Mouse (Mus musculus) liver, postnatal 0 days (tissue): ENCODE data around the gene Mrvi1. TPM values are rescaled to one million over a fixed set of nuclear protein-coding genes. Genes with fewer than 3 reads are reported as not detected.

Experiments
- ATAC-seq: fragments of 200-750 bp; cut with Nextera tagmentation; 2 replicates; pipeline ENCODE4 v1.8.0; 2017; ENCODE audit warnings: mild to moderate bottlenecking, moderate library complexity
- DNase-seq: peaks from one replicate; pipeline ENCODE4 v3.0.0-alpha.2; 2016
- H3K27ac ChIP-seq: fragments of 300-500 bp; sonication (generic); 2 replicates; pipeline ENCODE4 v1.5.1; 2014; ENCODE audit warnings: antibody characterized with exemption, moderate library complexity, mild to moderate bottlenecking, low read depth
- H3K27me3 ChIP-seq: fragments of 300-500 bp; sonication (generic); 2 replicates; pipeline ENCODE4 v1.6.1; 2014; ENCODE audit warnings: low read length, control low read depth, mixed read lengths; ENCODE audit not compliant: insufficient read depth
- H3K36me3 ChIP-seq: fragments of 300-500 bp; sonication (generic); replicated peaks from 2 replicates; pipeline ENCODE4 v1.6.1; 2014; ENCODE audit warnings: mild to moderate bottlenecking, control low read depth, low read length, moderate library complexity, mixed read lengths; ENCODE audit not compliant: insufficient read depth
- H3K4me1 ChIP-seq: fragments of 300-500 bp; sonication (generic); 2 replicates; pipeline ENCODE4 v1.6.1; 2014; ENCODE audit warnings: antibody characterized with exemption, mild to moderate bottlenecking, control low read depth; ENCODE audit not compliant: insufficient read depth
- H3K4me2 ChIP-seq: fragments of 300-500 bp; sonication (generic); 2 replicates; pipeline ENCODE4 v1.6.1; 2014; ENCODE audit warnings: low read depth, mild to moderate bottlenecking, low read length, moderate library complexity, mixed read lengths
- H3K4me3 ChIP-seq: fragments of 300-500 bp; sonication (generic); 2 replicates; pipeline ENCODE4 v1.5.1; 2014; ENCODE audit warnings: low read depth, low read length
- H3K9ac ChIP-seq: fragments of 300-500 bp; sonication (generic); replicated peaks from 2 replicates; pipeline ENCODE4 v1.6.1; 2014; ENCODE audit warnings: mild to moderate bottlenecking, moderate library complexity
- H3K9me3 ChIP-seq: fragments of 300-500 bp; sonication (generic); 2 replicates; pipeline ENCODE4 v1.6.1; 2016; ENCODE audit warnings: mild to moderate bottlenecking, control low read depth, low read length, mixed read lengths
- CTCF ChIP-seq: sonication (generic); IDR thresholded peaks from 2 replicates; pipeline ENCODE4 v1.5.1; 2016; ENCODE audit warnings: antibody characterized with exemption, low read depth
- EP300 ChIP-seq: IDR thresholded peaks from 2 replicates; pipeline ENCODE4 v1.6.1; 2016; ENCODE audit warnings: antibody characterized with exemption, low read depth, mild to moderate bottlenecking
- WGBS: fragments of 180-500 bp; shearing (Covaris S2); extraction: QIAGEN DNeasy Blood & Tissue Kit; methylation state at CpG from one replicate; pipeline ENCODE4 v1.1.7; 2014; ENCODE audit not compliant: insufficient replicate concordance; 5-methylcytosine and 5-hydroxymethylcytosine counted together
- polyA plus RNA-seq: library from polyadenylated mRNA; unstranded; fragments of >200 nt; fragmentation: Nextera tagmentation; extraction: Ambion mirVana; gene quantifications from 2 replicates; pipeline ENCODE4 v1.2.1, GENCODE M21; 2015

Gene Mrvi1
- polyA plus RNA-seq, 1 experiment from 2014 or later, result 8.4 TPM

DNA sequence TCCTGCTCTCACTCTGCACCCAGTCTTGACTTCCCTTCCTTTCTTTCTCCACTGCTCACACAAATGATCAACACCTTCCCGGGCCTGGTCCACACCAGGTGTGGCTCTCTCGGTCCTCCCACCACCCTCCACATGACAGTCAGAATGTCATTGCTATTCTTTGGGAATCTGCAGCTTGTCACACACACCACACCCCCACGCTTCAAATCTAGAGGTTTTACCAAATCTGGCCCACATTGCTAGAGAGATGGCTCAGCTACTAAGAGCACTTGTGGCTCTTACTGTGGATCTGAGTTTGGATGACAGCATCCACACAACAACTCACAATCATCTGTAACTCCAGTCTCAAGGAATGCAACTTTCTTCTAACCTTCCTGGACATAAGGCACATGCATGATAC lies 34.7 kb upstream of the Mrvi1 start:
- H3K4me3 ChIP-seq, result no peak overlapping the region
- ATAC-seq (no peak), DNase-seq (no peak)
- H3K36me3 ChIP-seq, result no peaks in the 10 kb centered on the region
- H3K9ac ChIP-seq, result no peak overlapping the region
- no peak for TF ChIP-seq CTCF
- no peak for TF ChIP-seq EP300
- H3K9me3 ChIP-seq, result no peaks in the 10 kb centered on the region
- H3K27me3 ChIP-seq, result no peaks in the 10 kb centered on the region
- 72% methylated on average over 3 of the region's 3 CpGs for WGBS
- H3K4me2 ChIP-seq, result no peak overlapping the region
- H3K4me1 ChIP-seq, result peaks cover 6% of the 10 kb centered on the region; the same call in 1 of the 2 replicates
- H3K27ac ChIP-seq, result no peak overlapping the region

DNA sequence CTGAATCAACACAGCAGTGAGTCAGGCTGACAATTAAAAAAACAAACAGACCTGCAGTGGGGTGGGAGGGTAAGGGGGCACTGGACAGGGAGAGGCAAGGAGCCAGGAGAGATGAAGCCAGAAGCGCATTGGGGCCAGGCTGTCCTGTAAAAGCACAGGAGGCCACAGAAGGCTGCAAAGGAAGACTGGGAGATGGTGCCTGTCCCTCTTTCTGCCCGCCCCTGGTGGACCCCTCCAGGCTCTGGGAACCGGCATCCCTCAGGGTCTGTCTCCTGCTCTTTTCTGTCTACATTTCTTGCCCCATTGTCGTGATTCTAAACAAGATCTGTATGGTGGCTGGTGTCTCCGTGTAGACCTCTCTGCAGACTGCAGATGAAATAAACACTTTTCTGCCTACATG lies 33.5 kb upstream of the Mrvi1 start:
- Histone ChIP-seq H3K27me3 (no peaks in the 10 kb centered on the region), H3K4me3 (no peak overlapping the region)
- WGBS, result 80% methylated on average over 5 of the region's 5 CpGs

DNA sequence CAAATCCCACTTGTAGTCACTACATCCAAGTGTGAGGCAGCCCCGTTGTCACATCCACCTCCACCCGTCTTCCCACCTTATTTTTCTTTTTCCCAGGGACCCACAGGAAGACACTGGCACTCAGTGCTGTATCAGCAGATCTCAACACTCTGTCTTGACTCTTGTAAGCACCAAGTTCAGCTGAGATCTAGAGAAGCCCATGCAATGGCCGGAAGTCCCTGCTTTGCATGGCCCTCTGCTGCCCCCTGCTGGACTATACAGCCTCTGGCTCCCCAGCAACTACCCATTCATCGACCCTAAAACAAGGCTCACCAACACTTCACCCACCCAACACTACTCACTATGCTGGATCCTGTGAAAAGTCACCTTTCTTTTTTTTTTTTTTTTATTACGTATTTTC lies 32.6 kb upstream of the Mrvi1 start:
- Histone ChIP-seq H3K4me2 (no peak overlapping the region), H3K4me1 (peaks cover 6% of the 10 kb centered on the region; the same call in 1 of the 2 replicates), H3K36me3 (no peaks in the 10 kb centered on the region), H3K27ac (no peak overlapping the region), H3K4me3 (no peak overlapping the region), H3K9me3 (no peaks in the 10 kb centered on the region), H3K27me3 (no peaks in the 10 kb centered on the region), H3K9ac (no peak overlapping the region)
- peak; percentile 92 for DNase-seq
- TF ChIP-seq CTCF, result peak; percentile 98
- no peak for TF ChIP-seq EP300
- ATAC-seq, result peak; percentile 80
- WGBS, result 6% methylated on average over 5 of the region's 5 CpGs

More for the DNA sequence above, 33.5 kb upstream of the Mrvi1 start:
- Histone ChIP-seq H3K36me3 (no peaks in the 10 kb centered on the region), H3K9me3 (no peaks in the 10 kb centered on the region), H3K4me2 (no peak overlapping the region), H3K4me1 (peaks cover 6% of the 10 kb centered on the region; the same call in 1 of the 2 replicates), H3K9ac (no peak overlapping the region), H3K27ac (no peak overlapping the region)
- TF ChIP-seq CTCF, result no peak
- no peak for TF ChIP-seq EP300
- ATAC-seq (no peak), DNase-seq (no peak)

DNA sequence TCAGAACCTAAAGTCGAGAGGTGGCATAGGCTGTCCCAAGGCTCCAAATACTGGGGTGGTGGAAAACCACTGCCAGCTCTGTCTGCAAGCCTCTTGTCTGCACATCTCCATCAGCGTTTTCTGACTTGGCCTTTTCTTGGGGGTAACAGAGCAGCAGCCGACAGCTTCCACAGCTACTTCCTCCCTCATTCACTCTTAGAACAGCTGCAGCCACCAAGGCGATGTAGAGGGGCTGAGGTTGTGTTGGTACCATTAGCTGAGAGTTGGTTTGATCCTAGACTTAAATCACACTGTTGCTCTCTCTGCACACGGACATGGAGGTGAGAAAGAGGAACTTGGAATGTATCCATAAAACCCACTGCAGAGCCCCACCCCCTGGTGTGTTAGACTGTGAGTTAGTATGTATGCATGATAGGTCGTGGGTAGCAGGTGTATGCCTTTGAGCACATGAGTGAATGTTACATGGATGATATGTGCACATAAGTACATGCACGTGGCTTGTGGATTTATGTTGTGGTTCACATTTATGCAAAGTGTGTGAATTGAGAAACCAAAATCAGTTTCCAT lies 31.9 kb upstream of the Mrvi1 start:
- Histone ChIP-seq H3K9ac (no peak overlapping the region), H3K4me1 (peaks cover 6% of the 10 kb centered on the region; the same call in 1 of the 2 replicates), H3K36me3 (no peaks in the 10 kb centered on the region), H3K4me2 (no peak overlapping the region), H3K27me3 (no peaks in the 10 kb centered on the region), H3K9me3 (no peaks in the 10 kb centered on the region), H3K27ac (no peak overlapping the region), H3K4me3 (no peak overlapping the region)
- TF ChIP-seq CTCF (no peak), EP300 (no peak)
- ATAC-seq, result no peak
- no peak for DNase-seq
- whole genome bisulfite sequencing, result 44% methylated on average over 7 of the region's 7 CpGs

DNA sequence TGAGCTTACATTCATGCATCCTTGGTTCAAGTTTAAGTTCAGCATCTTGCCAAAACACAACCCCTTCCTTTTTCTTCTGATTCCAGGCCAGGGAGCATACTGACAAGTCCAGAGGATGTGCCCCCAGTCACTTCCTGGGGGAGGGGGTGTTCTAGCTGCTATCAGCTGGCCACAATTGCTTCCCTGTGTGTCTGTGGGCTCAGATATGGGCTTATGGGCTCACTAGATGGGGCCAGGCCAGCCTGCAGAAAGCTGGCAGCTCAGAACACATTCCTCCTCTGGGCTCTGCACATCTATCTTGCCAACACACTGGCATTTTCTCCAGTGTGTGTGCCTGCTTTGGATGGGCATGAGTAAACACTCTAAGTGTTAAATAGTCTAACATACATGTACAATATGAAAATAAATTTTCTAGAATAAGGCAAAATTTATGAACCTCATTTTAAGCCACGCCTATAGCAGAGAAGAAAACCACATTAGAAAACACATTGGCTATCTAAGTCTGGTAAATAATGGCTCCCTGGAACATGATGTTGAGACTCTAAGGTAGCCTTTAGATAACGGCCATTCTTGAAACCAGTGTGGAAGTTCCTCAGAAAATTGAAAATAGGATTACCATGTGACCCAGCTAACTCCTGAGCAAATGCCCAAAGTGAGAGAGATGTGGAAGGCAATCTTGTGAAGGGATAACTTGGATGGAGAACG lies 22.0 kb upstream of the Mrvi1 start:
- Histone ChIP-seq H3K4me3 (no peak overlapping the region), H3K36me3 (no peaks in the 10 kb centered on the region), H3K4me1 (peaks cover 23% of the 10 kb centered on the region), H3K4me2 (peak overlapping the region; percentile 48), H3K27ac (peak overlapping the region; percentile 62), H3K9ac (no peak overlapping the region), H3K27me3 (no peaks in the 10 kb centered on the region), H3K9me3 (no peaks in the 10 kb centered on the region)
- TF ChIP-seq EP300 (peak; percentile 96), CTCF (no peak)
- 57% methylated on average over 3 of the region's 3 CpGs for WGBS
- peak; percentile 96 for ATAC-seq
- DNase-seq, result peak; percentile 58

DNA sequence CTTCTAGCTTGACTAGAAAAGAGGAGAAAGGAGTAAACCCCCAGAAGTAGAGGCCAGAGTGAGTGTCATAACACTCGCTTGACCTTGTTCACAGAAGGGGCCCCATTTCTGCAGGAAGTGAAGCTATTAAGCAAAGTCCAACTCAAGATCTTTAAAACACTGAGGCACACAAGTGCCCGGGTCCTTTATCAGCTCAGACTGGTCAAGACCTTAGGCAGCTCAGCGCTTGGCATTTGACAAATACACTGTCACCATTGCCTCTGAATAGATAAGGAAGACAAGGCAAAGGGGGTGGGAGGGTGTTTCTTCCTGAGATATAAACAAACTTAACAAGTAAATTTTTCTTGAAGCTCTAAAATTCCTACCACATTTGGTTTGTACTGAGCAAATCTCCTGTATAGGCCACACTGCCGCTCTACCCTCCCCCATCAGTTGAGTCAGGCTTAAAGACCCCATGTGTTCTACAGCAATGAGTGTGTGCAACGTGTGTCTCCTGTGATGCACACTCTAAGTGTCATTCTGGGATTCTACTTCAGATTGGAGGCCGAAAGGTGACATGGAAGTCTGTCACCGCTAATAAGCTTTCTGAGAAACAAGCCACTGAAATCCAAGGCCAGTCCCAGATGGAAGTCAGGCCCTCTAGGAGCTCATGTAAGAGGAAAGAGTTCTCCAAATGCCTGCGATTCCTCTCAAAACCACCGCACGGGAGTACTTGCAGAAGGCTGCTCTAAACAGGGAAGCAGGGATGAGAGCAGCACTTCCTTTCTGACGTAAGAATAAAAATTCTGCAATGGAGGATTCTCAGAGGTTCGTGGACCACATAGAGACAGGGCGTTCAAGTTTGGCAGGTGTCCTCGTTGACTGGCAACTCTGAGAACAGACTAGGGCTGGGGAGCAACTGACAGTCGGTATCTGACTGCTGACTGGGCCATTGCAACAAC lies 16.9 kb upstream of the Mrvi1 start:
- H3K4me3 ChIP-seq, result no peak overlapping the region
- peak overlapping the region; percentile 44; the same call in 1 of the 2 replicates for H3K27ac ChIP-seq
- H3K9me3 ChIP-seq, result no peaks in the 10 kb centered on the region
- TF ChIP-seq EP300 (no peak), CTCF (no peak)
- H3K27me3 ChIP-seq, result no peaks in the 10 kb centered on the region
- 45% methylated on average over 15 of the region's 15 CpGs for WGBS
- no peak overlapping the region for H3K9ac ChIP-seq
- H3K4me1 ChIP-seq, result peaks cover 30% of the 10 kb centered on the region
- DNase-seq (no peak), ATAC-seq (no peak)
- peak overlapping the region; percentile 1; the same call in 1 of the 2 replicates for H3K4me2 ChIP-seq
- H3K36me3 ChIP-seq, result no peaks in the 10 kb centered on the region
